Mouse (Mus musculus): ENCODE results near the gene Lcp2. TPM values are rescaled to one million over a fixed set of nuclear protein-coding genes. Genes with fewer than 3 reads are reported as not detected.

Gene Lcp2
- total and polyA plus RNA-seq, 3 experiments: 19.4 to 24.0 (median 20.1) TPM

DNA sequence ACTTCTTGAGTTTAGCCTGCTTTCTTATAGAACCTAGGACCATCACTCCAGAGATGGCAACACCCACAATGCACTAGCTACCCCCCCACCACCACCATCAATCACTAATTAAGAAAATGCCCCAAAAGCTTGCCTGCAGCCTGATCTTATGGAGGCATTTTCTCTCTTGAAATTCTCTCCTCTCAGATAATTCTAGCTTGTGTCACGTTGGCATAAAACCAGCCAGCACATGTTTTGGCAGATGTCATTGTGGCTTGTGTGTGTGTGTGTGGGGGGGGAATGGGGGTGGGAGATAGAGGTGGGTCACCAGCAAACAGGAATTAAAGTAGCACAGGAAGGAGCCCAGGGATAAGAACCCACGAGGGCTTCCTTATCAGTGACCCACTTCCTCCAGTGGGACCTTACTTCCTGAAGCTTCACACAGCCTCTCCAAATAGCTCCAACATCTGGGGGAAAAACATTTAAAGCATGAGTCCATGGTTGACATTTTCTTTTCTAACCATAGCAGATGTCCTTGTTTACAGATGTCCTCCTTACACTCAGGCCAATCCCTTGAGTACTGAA, 69.9 kb downstream of the Lcp2 start:
- in situ Hi-C loops (cut with MboI; ENCODE audit: low pct_ligation_motif_present, low pct_unique_long_range_greater_than_20kb, low sequenced_read_pairs) (no loop called here), dilution Hi-C loops (cut with MboI; ENCODE audit: extremely low pct_ligation_motif_present, extremely low pct_unique_long_range_greater_than_20kb, low sequenced_read_pairs) (no loop called here)
- Histone ChIP-seq H3K27ac (ENCODE audit: insufficient read depth, low read depth) (no peak overlapping the region), H3K4me1 (ENCODE audit: control insufficient read depth in 1 of 2, insufficient read depth in 2 of 2) (peaks cover 0 to 12% of the 10 kb centered on the region in 2 experiments; a peak in 2 of 4 replicates), H3K79me2 (replicated peaks; ENCODE audit: control insufficient read depth, extremely low read depth, insufficient read depth, poor library complexity, severe bottlenecking) (no peaks in the 10 kb centered on the region), H3K9ac (ENCODE audit: insufficient read depth, low read depth) (no peak overlapping the region), H3K4me2 (ENCODE audit: insufficient read depth, low read depth, poor library complexity, severe bottlenecking) (no peak overlapping the region), H3K9me3 (replicated peaks; ENCODE audit: low read length) (no peaks in the 10 kb centered on the region), H3K4me3 (replicated peaks in 1 of 3; ENCODE audit: low read depth in 2 of 3, low read length in 2 of 3, poor library complexity in 1 of 3) (no peak overlapping the region), H3K36me3 (replicated peaks in 1 of 2; ENCODE audit: control insufficient read depth in 1 of 2, insufficient read depth in 1 of 2, low read length in 1 of 2) (no peaks in the 10 kb centered on the region), H3K27me3 (replicated peaks) (no peaks in the 10 kb centered on the region)
- TF ChIP-seq NRF1 (IDR thresholded peaks at IDR 0.05; ENCODE audit: low read depth, low read length) (no peak), EP300 (IDR thresholded peaks at IDR 0.05; ENCODE audit: low read length) (no peak), CTCF (conservative IDR thresholded peaks at IDR 0.05 in 1 of 2, IDR thresholded peaks at IDR 0.05 in 1 of 2; ENCODE audit: low read depth in 2 of 2, low read length in 2 of 2) (no peak)
- no peak for DNase-seq (ENCODE audit: extremely low read depth)

GRCm38 (mm10) chr11:34117581-34117980, 70.9 kb downstream of the Lcp2 start:
- Histone ChIP-seq H3K4me2 (ENCODE audit: insufficient read depth, low read depth, poor library complexity, severe bottlenecking) (no peak overlapping the region), H3K27me3 (replicated peaks) (no peaks in the 10 kb centered on the region), H3K4me3 (replicated peaks in 1 of 3; ENCODE audit: low read depth in 2 of 3, low read length in 2 of 3, poor library complexity in 1 of 3) (no peak overlapping the region), H3K4me1 (ENCODE audit: control insufficient read depth in 1 of 2, insufficient read depth in 2 of 2) (peaks cover 0 to 6% of the 10 kb centered on the region in 2 experiments; a peak in 2 of 4 replicates), H3K9me3 (replicated peaks; ENCODE audit: low read length) (no peaks in the 10 kb centered on the region), H3K36me3 (replicated peaks in 1 of 2; ENCODE audit: control insufficient read depth in 1 of 2, insufficient read depth in 1 of 2, low read length in 1 of 2) (no peaks in the 10 kb centered on the region), H3K27ac (ENCODE audit: insufficient read depth, low read depth) (no peak overlapping the region), H3K9ac (ENCODE audit: insufficient read depth, low read depth) (no peak overlapping the region), H3K79me2 (replicated peaks; ENCODE audit: control insufficient read depth, extremely low read depth, insufficient read depth, poor library complexity, severe bottlenecking) (no peaks in the 10 kb centered on the region)
- in situ Hi-C loops (cut with MboI; ENCODE audit: low pct_ligation_motif_present, low pct_unique_long_range_greater_than_20kb, low sequenced_read_pairs) (no loop called here), dilution Hi-C loops (cut with MboI; ENCODE audit: extremely low pct_ligation_motif_present, extremely low pct_unique_long_range_greater_than_20kb, low sequenced_read_pairs) (no loop called here)
- TF ChIP-seq PAX5 (IDR thresholded peaks at IDR 0.05; ENCODE audit: low read length) (no peak), ELF1 (IDR thresholded peaks at IDR 0.05; ENCODE audit: low read depth, low read length) (no peak), MYC (IDR thresholded peaks at IDR 0.05; ENCODE audit: low read depth, low read length) (no peak), GABPA (IDR thresholded peaks at IDR 0.05; ENCODE audit: insufficient replicate concordance, low read depth, low read length) (no peak), HCFC1 (IDR thresholded peaks at IDR 0.05; ENCODE audit: low read depth, low read length) (no peak), E2F4 (IDR thresholded peaks at IDR 0.05; ENCODE audit: insufficient replicate concordance, low read depth, low read length) (no peak), RAD21 (IDR thresholded peaks at IDR 0.05; ENCODE audit: low read depth, low read length) (no peak), ZNF384 (IDR thresholded peaks at IDR 0.05; ENCODE audit: low read depth, low read length) (no peak), MAX (IDR thresholded peaks at IDR 0.05; ENCODE audit: low read length) (no peak), USF1 (IDR thresholded peaks at IDR 0.05; ENCODE audit: low read depth, low read length) (no peak), IRF4 (IDR thresholded peaks at IDR 0.05; ENCODE audit: low read depth, low read length) (no peak)
- DNase-seq (ENCODE audit: extremely low read depth): no peak

GRCm38 (mm10) chr11:34118319-34118718, 71.6 kb downstream of the Lcp2 start:
- Histone ChIP-seq H3K9me3 (replicated peaks; ENCODE audit: low read length) (no peaks in the 10 kb centered on the region), H3K4me1 (ENCODE audit: control insufficient read depth in 1 of 2, insufficient read depth in 2 of 2) (peaks cover 0 to 6% of the 10 kb centered on the region in 2 experiments; a peak in 2 of 4 replicates), H3K4me2 (ENCODE audit: insufficient read depth, low read depth, poor library complexity, severe bottlenecking) (no peak overlapping the region), H3K9ac (ENCODE audit: insufficient read depth, low read depth) (no peak overlapping the region), H3K4me3 (replicated peaks in 1 of 3; ENCODE audit: low read depth in 2 of 3, low read length in 2 of 3, poor library complexity in 1 of 3) (no peak overlapping the region), H3K79me2 (replicated peaks; ENCODE audit: control insufficient read depth, extremely low read depth, insufficient read depth, poor library complexity, severe bottlenecking) (no peaks in the 10 kb centered on the region), H3K27me3 (replicated peaks) (no peaks in the 10 kb centered on the region), H3K36me3 (replicated peaks in 1 of 2; ENCODE audit: control insufficient read depth in 1 of 2, insufficient read depth in 1 of 2, low read length in 1 of 2) (no peaks in the 10 kb centered on the region), H3K27ac (ENCODE audit: insufficient read depth, low read depth) (no peak overlapping the region)
- dilution Hi-C loops (cut with MboI; ENCODE audit: extremely low pct_ligation_motif_present, extremely low pct_unique_long_range_greater_than_20kb, low sequenced_read_pairs) (no loop called here), in situ Hi-C loops (cut with MboI; ENCODE audit: low pct_ligation_motif_present, low pct_unique_long_range_greater_than_20kb, low sequenced_read_pairs) (no loop called here)
- DNase-seq (ENCODE audit: extremely low read depth): no peak
- TF ChIP-seq ZKSCAN1 (IDR thresholded peaks at IDR 0.05; ENCODE audit: borderline replicate concordance, low read depth, low read length) (no peak), MEF2A (IDR thresholded peaks at IDR 0.05; ENCODE audit: borderline replicate concordance, low read depth, low read length) (no peak), NRF1 (IDR thresholded peaks at IDR 0.05; ENCODE audit: low read depth, low read length) (no peak), TCF12 (IDR thresholded peaks at IDR 0.05; ENCODE audit: low read depth, low read length) (no peak), UBTF (IDR thresholded peaks at IDR 0.05; ENCODE audit: low read depth, low read length) (no peak), HCFC1 (IDR thresholded peaks at IDR 0.05; ENCODE audit: low read depth, low read length) (no peak), ETS1 (conservative IDR thresholded peaks at IDR 0.05; ENCODE audit: low read depth, low read length) (no peak), USF2 (conservative IDR thresholded peaks at IDR 0.05; ENCODE audit: low read depth, low read length) (no peak), GABPA (IDR thresholded peaks at IDR 0.05; ENCODE audit: insufficient replicate concordance, low read depth, low read length) (no peak), MYC (IDR thresholded peaks at IDR 0.05; ENCODE audit: low read depth, low read length) (no peak), POLR2A (IDR thresholded peaks at IDR 0.05; ENCODE audit: low read depth, low read length) (no peak)
